Comparison of ENCODE assay signal across 19 mouse cellular contexts in genomic region chr12:68683176-68683575, GRCm38 (mm10).
DNase-seq lines count a peak whose midpoint lies in the region; ATAC-seq lines count a peak whose summit lies in the region.
"Had no signal": no experiment of that assay in that cellular context is flagged by ENCODE, and none has a peak within 500 bp of the region (broad histone marks: within the 10 kb centered on the region; RNA-seq: fewer than 3 reads in every experiment).

No protein-coding gene starts in this region.

- H3K4me1 ChIP-seq in heart, embryonic 10.5 days = no peaks in the 10 kb centered on the region
- H3K4me1 ChIP-seq in embryonic facial prominence, embryonic 14.5 days (ENCODE audit: control insufficient read depth, insufficient read depth, low read length) = no peaks in the 10 kb centered on the region
- 0 out of 2 replicates have a peak, but pooled peaks cover 3% of the 10 kb centered on the region for H3K4me1 ChIP-seq in hindbrain, embryonic 12.5 days
- no peaks in the 10 kb centered on the region for H3K4me1 ChIP-seq in midbrain, embryonic 15.5 days
- H3K4me1 ChIP-seq: stomach, embryonic 15.5 days had no signal

- no peaks in the 10 kb centered on the region for H3K36me3 ChIP-seq in heart, embryonic 10.5 days
- H3K36me3 ChIP-seq in embryonic facial prominence, embryonic 14.5 days (ENCODE audit: control insufficient read depth, insufficient read depth, low read length) = no peaks in the 10 kb centered on the region
- H3K36me3 ChIP-seq in hindbrain, embryonic 12.5 days = no peaks in the 10 kb centered on the region
- no peaks in the 10 kb centered on the region for H3K36me3 ChIP-seq in midbrain, embryonic 15.5 days (replicated peaks)
- H3K36me3 ChIP-seq: stomach, embryonic 15.5 days had no signal

- H3K27me3 ChIP-seq in heart, embryonic 10.5 days (ENCODE audit: insufficient read depth, poor library complexity, severe bottlenecking) = no peaks in the 10 kb centered on the region
- H3K27me3 ChIP-seq in embryonic facial prominence, embryonic 14.5 days (replicated peaks; ENCODE audit: control insufficient read depth, insufficient read depth, low read length) = no peaks in the 10 kb centered on the region
- H3K27me3 ChIP-seq in hindbrain, embryonic 12.5 days = no peaks in the 10 kb centered on the region
- no peaks in the 10 kb centered on the region for H3K27me3 ChIP-seq in midbrain, embryonic 15.5 days (replicated peaks)
- H3K27me3 ChIP-seq: stomach, embryonic 15.5 days had no signal

- no peaks in the 10 kb centered on the region for H3K9me3 ChIP-seq in heart, embryonic 10.5 days
- H3K9me3 ChIP-seq in embryonic facial prominence, embryonic 14.5 days (ENCODE audit: control insufficient read depth, low read length) = no peaks in the 10 kb centered on the region
- no peaks in the 10 kb centered on the region for H3K9me3 ChIP-seq in hindbrain, embryonic 12.5 days (replicated peaks)
- no peaks in the 10 kb centered on the region for H3K9me3 ChIP-seq in midbrain, embryonic 15.5 days
- H3K9me3 ChIP-seq: stomach, embryonic 15.5 days had no signal

- 69% methylated on average over 4 of the region's 4 CpGs for WGBS in heart, embryonic 10.5 days
- 25% methylated on average over 4 of the region's 4 CpGs for WGBS in embryonic facial prominence, embryonic 14.5 days
- WGBS in hindbrain, embryonic 12.5 days = 15% methylated on average over 4 of the region's 4 CpGs
- 4% methylated on average over 4 of the region's 4 CpGs for WGBS in midbrain, embryonic 15.5 days

- intact Hi-C loops in left cerebral cortex, postnatal 10 days (cut with DNase I) = no loop called here

- ATAC-seq in embryonic facial prominence, embryonic 14.5 days (ENCODE audit: low read depth) = no peak
- ATAC-seq in hindbrain, embryonic 12.5 days (ENCODE audit: low FRiP score) = peak; percentile 56; the same call in 1 of the 2 replicates
- ATAC-seq in midbrain, embryonic 15.5 days (replicated peaks) = no peak
- ATAC-seq in erythroblast, adult 5-6 weeks (replicated peaks; ENCODE audit: low FRiP score, poor library complexity, severe bottlenecking) = no peak
- ATAC-seq: liver, postnatal 0 days had no signal

- no peak overlapping the region for H3K27ac ChIP-seq in heart, embryonic 10.5 days
- H3K27ac ChIP-seq in embryonic facial prominence, embryonic 14.5 days (replicated peaks; ENCODE audit: low read depth, low read length) = no peak overlapping the region
- H3K27ac ChIP-seq in hindbrain, embryonic 12.5 days = 0 out of 2 replicates have a peak overlapping the region, but pooled peaks have one; percentile 55
- H3K27ac ChIP-seq in midbrain, embryonic 15.5 days = peak overlapping the region; percentile 45; the same call in 1 of the 2 replicates
- H3K27ac ChIP-seq: gastrocnemius, adult 2 months; left cerebral cortex, adult 2 months; macrophage; stomach, embryonic 15.5 days had no signal

- DNase-seq in heart, adult 11 months = peak; percentile 15
- no peak for DNase-seq in heart, embryonic 10.5 days (ENCODE audit: low spot score)
- peak; percentile 30 for DNase-seq in embryonic facial prominence, embryonic 14.5 days (ENCODE audit: low spot score)
- no peak for DNase-seq in left cerebral cortex, postnatal 10 days (ENCODE audit: extremely low spot score in 1 of 2, low spot score in 2 of 2)
- DNase-seq in left cerebral cortex, adult 18-20 months (ENCODE audit: low spot score in 2 of 2) = no peak
- DNase-seq: adrenal gland, postnatal 25 days; gastrocnemius, adult 2 months; heart, postnatal 4 days; kidney, adult 11 months; liver, postnatal 0 days; right cerebral cortex, postnatal 25 days; thymus, postnatal 4 days had no signal

- no peak overlapping the region for H3K4me2 ChIP-seq in embryonic facial prominence, embryonic 14.5 days (ENCODE audit: low read depth, low read length)
- H3K4me2 ChIP-seq in hindbrain, embryonic 12.5 days (replicated peaks) = no peak overlapping the region
- H3K4me2 ChIP-seq in midbrain, embryonic 15.5 days = no peak overlapping the region
- H3K4me2 ChIP-seq: stomach, embryonic 15.5 days had no signal

- H3K9ac ChIP-seq in embryonic facial prominence, embryonic 14.5 days (ENCODE audit: low read depth, low read length) = no peak overlapping the region
- H3K9ac ChIP-seq in hindbrain, embryonic 12.5 days = no peak overlapping the region
- H3K9ac ChIP-seq in midbrain, embryonic 15.5 days = no peak overlapping the region
- H3K9ac ChIP-seq: liver, postnatal 0 days; stomach, embryonic 15.5 days had no signal

- no peak overlapping the region for H3K4me3 ChIP-seq in heart, embryonic 10.5 days
- H3K4me3 ChIP-seq in embryonic facial prominence, embryonic 14.5 days (ENCODE audit: low read depth, low read length) = no peak overlapping the region
- no peak overlapping the region for H3K4me3 ChIP-seq in hindbrain, embryonic 12.5 days
- H3K4me3 ChIP-seq in midbrain, embryonic 15.5 days = no peak overlapping the region
- H3K4me3 ChIP-seq: gastrocnemius, adult 2 months; left cerebral cortex, adult 2 months; myocyte; stomach, embryonic 15.5 days had no signal

Comparison
In these comparisons a context has a peak if more than half of its experiments do, and no peak if none do; other contexts are left out.
1. DNase-seq: peak in heart, adult 11 months (single experiment) and embryonic facial prominence, embryonic 14.5 days (single experiment); none in heart, embryonic 10.5 days (single experiment), left cerebral cortex, postnatal 10 days (0 of 2) and left cerebral cortex, adult 18-20 months (0 of 2).
2. H3K27ac ChIP-seq: peak in hindbrain, embryonic 12.5 days (single experiment) and midbrain, embryonic 15.5 days (single experiment); none in heart, embryonic 10.5 days (single experiment) and embryonic facial prominence, embryonic 14.5 days (single experiment).